Mouse (Mus musculus) lung, postnatal 0 days (tissue): Measurements from ENCODE around the gene Pgpep1.

Source experiments
- CTCF ChIP-seq: IDR thresholded peaks from 2 replicates; pipeline ENCODE4 v1.5.1; 2016; ENCODE audit warnings: antibody characterized with exemption, mild to moderate bottlenecking
- EP300 ChIP-seq: IDR thresholded peaks from 2 replicates; pipeline ENCODE4 v1.6.1; 2016; ENCODE audit warnings: antibody characterized with exemption, mild to moderate bottlenecking, control low read depth

- TF ChIP-seq EP300: no peak
- TF ChIP-seq CTCF: no peak
Measured at GRCm38 (mm10) chr8:70674716-70675115, 14.5 kb upstream of the Pgpep1 start.
